Mouse (Mus musculus) hindbrain, embryonic 15.5 days (tissue): ENCODE data around the gene Ggta1. TPM values are rescaled to one million over a fixed set of nuclear protein-coding genes. Genes with fewer than 3 reads are reported as not detected.
"Not testable (repeated sequence)": the region's sequence is repeated elsewhere in the genome, so short reads cannot be mapped to it uniquely, and the experiment has no call there.

ENCODE experiments used
- ATAC-seq: fragments of 200-750 bp; cut with Nextera tagmentation; 2 replicates; pipeline ENCODE4 v1.8.0; 2017; ENCODE audit warnings: low read depth, moderate number of reproducible peaks, moderate TSS enrichment; ENCODE audit not compliant: low FRiP score
- H3K27ac ChIP-seq: fragments of 300-500 bp; sonication (generic); replicated peaks from 2 replicates; pipeline ENCODE4 v1.5.1; 2015; ENCODE audit warnings: mild to moderate bottlenecking, inconsistent platforms
- H3K27me3 ChIP-seq: fragments of 300-500 bp; sonication (generic); 2 replicates; pipeline ENCODE4 v1.6.1; 2015; ENCODE audit warnings: control low read depth, inconsistent platforms
- H3K36me3 ChIP-seq: fragments of 300-500 bp; sonication (generic); 2 replicates; pipeline ENCODE4 v1.6.1; 2015; ENCODE audit warnings: control low read depth, inconsistent platforms
- H3K4me1 ChIP-seq: fragments of 300-500 bp; sonication (generic); replicated peaks from 2 replicates; pipeline ENCODE4 v1.6.1; 2015; ENCODE audit warnings: control low read depth, inconsistent platforms
- H3K4me2 ChIP-seq: fragments of 300-500 bp; sonication (generic); 2 replicates; pipeline ENCODE4 v1.6.1; 2015; ENCODE audit warnings: moderate library complexity, mild to moderate bottlenecking, inconsistent platforms
- H3K4me3 ChIP-seq: fragments of 300-500 bp; sonication (generic); 2 replicates; pipeline ENCODE4 v1.5.1; 2015; ENCODE audit warnings: mild to moderate bottlenecking, inconsistent platforms
- H3K9ac ChIP-seq: fragments of 300-500 bp; sonication (generic); 2 replicates; pipeline ENCODE4 v1.6.1; 2015; ENCODE audit warnings: inconsistent platforms
- H3K9me3 ChIP-seq: fragments of 300-500 bp; sonication (generic); 2 replicates; pipeline ENCODE4 v1.6.1; 2016; ENCODE audit warnings: control low read depth, inconsistent platforms
- WGBS: fragments of 180-500 bp; shearing (Covaris S2); methylation state at CpG from one replicate; pipeline ENCODE4 v1.1.7; 2015; 5-methylcytosine and 5-hydroxymethylcytosine counted together
- polyA plus RNA-seq: library from polyadenylated mRNA; unstranded; fragments of >200 nt; fragmentation: Nextera tagmentation; extraction: Ambion mirVana; gene quantifications from 2 replicates; pipeline ENCODE4 v1.2.1, GENCODE M21; 2015

Gene Ggta1
- polyA plus RNA-seq, 1 experiment from 2014 or later = 7.8 TPM

DNA sequence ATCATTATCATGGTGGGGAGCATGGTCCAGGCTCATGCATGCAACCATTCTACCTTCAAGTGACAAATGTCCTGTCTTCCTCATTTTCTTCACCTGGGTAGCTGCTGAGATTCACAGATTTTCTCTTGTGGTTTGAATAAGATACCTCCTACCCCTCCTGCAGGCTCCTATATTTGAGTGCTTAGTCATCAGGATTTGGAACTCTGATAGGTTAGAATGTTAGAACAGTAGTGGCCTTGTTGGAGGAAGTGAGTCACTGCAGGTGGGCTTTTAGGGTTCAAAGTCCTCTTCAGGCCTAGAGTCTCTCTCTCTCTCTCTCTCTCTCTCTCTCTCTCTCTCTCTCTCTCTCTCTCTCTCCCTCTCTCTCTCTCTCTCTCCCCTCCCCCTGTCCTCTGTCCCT is 2.6 kb upstream of the Ggta1 start:
- Histone ChIP-seq H3K36me3 (no peaks in the 10 kb centered on the region), H3K9me3 (no peaks in the 10 kb centered on the region), H3K9ac (no peak overlapping the region), H3K4me1 (peaks cover 21% of the 10 kb centered on the region), H3K4me2 (no peak overlapping the region), H3K27me3 (peaks cover 3% of the 10 kb centered on the region), H3K4me3 (no peak overlapping the region), H3K27ac (no peak overlapping the region)
- ATAC-seq = no peak

GRCm38 (mm10) chr2:35464548-35464947 is 1.5 kb upstream of the Ggta1 start:
- no peak for ATAC-seq
- H3K4me2 ChIP-seq = no peak overlapping the region
- WGBS = 42% methylated on average over 3 of the region's 3 CpGs

DNA sequence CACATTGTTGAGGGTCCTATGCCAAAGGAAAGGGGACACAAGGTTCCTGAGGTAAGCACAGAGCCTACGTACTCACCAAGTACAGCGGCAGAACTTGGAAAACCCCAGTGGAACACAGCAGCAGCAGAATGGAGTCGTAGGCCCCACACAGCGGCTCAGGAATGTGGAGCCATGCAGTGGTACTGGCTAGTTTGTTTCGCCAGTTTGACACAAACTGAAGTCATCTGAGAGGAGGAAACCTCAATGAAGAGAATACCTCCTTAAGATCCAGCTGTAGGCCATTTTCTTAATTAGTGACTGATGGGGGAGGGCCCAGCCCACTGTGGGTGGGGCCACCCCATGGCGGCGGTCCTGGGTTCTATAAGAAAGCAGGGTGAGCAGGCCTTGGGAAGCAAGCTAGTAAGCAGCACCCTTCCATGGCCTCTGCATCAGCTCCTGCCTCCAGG is 1.1 kb upstream of the Ggta1 start:
- Histone ChIP-seq H3K27me3 (peaks cover 8% of the 10 kb centered on the region), H3K9ac (no peak overlapping the region), H3K36me3 (no peaks in the 10 kb centered on the region), H3K27ac (no peak overlapping the region), H3K4me2 (no peak overlapping the region), H3K9me3 (no peaks in the 10 kb centered on the region), H3K4me3 (no peak overlapping the region), H3K4me1 (peaks cover 25% of the 10 kb centered on the region)
- no peak for ATAC-seq
- 63% methylated on average over 7 of the region's 7 CpGs for WGBS

More at GRCm38 (mm10) chr2:35464548-35464947, 1.5 kb upstream of the Ggta1 start:
- H3K27ac ChIP-seq = no peak overlapping the region
- no peaks in the 10 kb centered on the region for H3K36me3 ChIP-seq
- H3K4me1 ChIP-seq = peaks cover 25% of the 10 kb centered on the region
- peaks cover 8% of the 10 kb centered on the region for H3K27me3 ChIP-seq
- no peak overlapping the region for H3K9ac ChIP-seq
- H3K4me3 ChIP-seq = no peak overlapping the region
- H3K9me3 ChIP-seq = no peaks in the 10 kb centered on the region

GRCm38 (mm10) chr2:35463372-35464088 is 499 bp upstream of the Ggta1 start:
- peak overlapping the region; percentile 99; the same call in 1 of the 2 replicates for H3K4me2 ChIP-seq
- H3K36me3 ChIP-seq = no peaks in the 10 kb centered on the region
- no peak for ATAC-seq
- peaks cover 25% of the 10 kb centered on the region for H3K4me1 ChIP-seq
- H3K9me3 ChIP-seq = no peaks in the 10 kb centered on the region
- peaks cover 8% of the 10 kb centered on the region for H3K27me3 ChIP-seq
- no peak overlapping the region for H3K27ac ChIP-seq
- 21% methylated on average over 18 of the region's 19 CpGs for WGBS
- H3K9ac ChIP-seq = no peak overlapping the region
- no peak overlapping the region for H3K4me3 ChIP-seq

- peaks cover 25% of the 10 kb centered on the region for H3K4me1 ChIP-seq
- H3K4me3 ChIP-seq = peak overlapping the region; percentile 61
- H3K36me3 ChIP-seq = no peaks in the 10 kb centered on the region
- peak overlapping the region; percentile 99 for H3K4me2 ChIP-seq
- H3K27me3 ChIP-seq = peaks cover 8% of the 10 kb centered on the region
- peak overlapping the region; percentile 61 for H3K9ac ChIP-seq
- no peaks in the 10 kb centered on the region for H3K9me3 ChIP-seq
- peak; percentile 67 for ATAC-seq
- whole genome bisulfite sequencing = 1% methylated on average over 52 of the region's 52 CpGs
- no peak overlapping the region for H3K27ac ChIP-seq
Measured at GRCm38 (mm10) chr2:35461971-35462787, 852 bp downstream of the Ggta1 start.

DNA sequence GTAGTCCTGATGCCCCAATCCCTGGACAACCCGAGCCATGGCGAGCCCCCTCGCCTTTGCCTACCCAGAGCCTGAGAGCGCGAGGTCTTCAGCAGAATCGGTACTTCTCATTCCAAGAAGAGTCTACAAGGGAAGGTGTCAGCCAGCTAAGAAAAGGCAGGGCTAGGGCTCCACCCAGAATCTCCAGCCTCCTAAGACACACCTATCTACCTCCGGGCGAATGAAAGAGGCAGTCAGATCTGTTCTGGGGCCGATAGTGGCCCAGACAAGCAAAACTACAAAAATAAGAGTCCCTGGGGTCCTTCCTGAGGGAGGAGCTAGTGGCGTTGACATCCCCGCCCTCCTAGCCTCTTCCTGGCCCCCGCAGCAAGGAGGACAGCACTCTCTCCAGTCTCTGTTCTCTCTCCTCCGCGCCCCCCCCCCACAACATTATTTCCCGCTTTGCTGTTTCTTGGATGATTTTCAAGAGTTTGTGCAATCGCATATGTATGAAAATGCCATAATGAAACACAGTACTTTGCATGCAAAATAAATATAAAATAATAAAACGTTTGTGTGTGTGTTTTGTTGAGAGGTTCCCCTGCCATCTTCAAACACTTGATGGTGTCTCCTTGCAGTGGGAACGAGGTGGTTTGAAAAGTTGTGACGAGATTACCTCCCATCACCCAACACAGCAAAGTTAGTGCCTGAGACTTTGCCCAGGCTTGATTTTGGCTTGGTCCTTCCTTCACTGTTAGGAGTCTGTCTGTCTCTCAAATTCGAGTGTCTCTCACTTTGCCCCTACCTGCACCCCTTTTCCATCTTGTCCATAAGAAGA is 1.7 kb downstream of the Ggta1 start:
- 0 out of 2 replicates have a peak, but pooled peaks have one; percentile 31 for ATAC-seq
- Histone ChIP-seq H3K36me3 (no peaks in the 10 kb centered on the region), H3K27ac (no peak overlapping the region), H3K4me2 (peak overlapping the region; percentile 99), H3K9me3 (no peaks in the 10 kb centered on the region), H3K4me1 (peaks cover 25% of the 10 kb centered on the region), H3K9ac (peak overlapping the region; percentile 61; the same call in 1 of the 2 replicates), H3K27me3 (peaks cover 8% of the 10 kb centered on the region), H3K4me3 (peak overlapping the region; percentile 61)
- 4% methylated on average over 19 of the region's 20 CpGs for WGBS

- H3K4me2 ChIP-seq = peak overlapping the region; percentile 99
- peak overlapping the region; percentile 61 for H3K4me3 ChIP-seq
- H3K4me1 ChIP-seq = peaks cover 25% of the 10 kb centered on the region
- no peak for ATAC-seq
- H3K27me3 ChIP-seq = peaks cover 8% of the 10 kb centered on the region
- no peaks in the 10 kb centered on the region for H3K36me3 ChIP-seq
- H3K9me3 ChIP-seq = no peaks in the 10 kb centered on the region
- 23% methylated on average over 6 of the region's 6 CpGs for WGBS
- H3K27ac ChIP-seq = no peak overlapping the region
- no peak overlapping the region for H3K9ac ChIP-seq
Measured at GRCm38 (mm10) chr2:35460378-35460880, 2.6 kb downstream of the Ggta1 start.

- Histone ChIP-seq H3K4me1 (peaks cover 25% of the 10 kb centered on the region), H3K9ac (no peak overlapping the region), H3K36me3 (no peaks in the 10 kb centered on the region), H3K4me2 (no peak overlapping the region), H3K27me3 (peaks cover 8% of the 10 kb centered on the region), H3K27ac (no peak overlapping the region), H3K9me3 (no peaks in the 10 kb centered on the region), H3K4me3 (no peak overlapping the region)
- no peak for ATAC-seq
Measured at GRCm38 (mm10) chr2:35459316-35459715, 3.7 kb downstream of the Ggta1 start.

- 74% methylated on average over 4 of the region's 4 CpGs for WGBS
- peaks cover 25% of the 10 kb centered on the region for H3K4me1 ChIP-seq
- no peak overlapping the region for H3K4me2 ChIP-seq
Measured at GRCm38 (mm10) chr2:35458421-35458820, 4.6 kb downstream of the Ggta1 start.

DNA sequence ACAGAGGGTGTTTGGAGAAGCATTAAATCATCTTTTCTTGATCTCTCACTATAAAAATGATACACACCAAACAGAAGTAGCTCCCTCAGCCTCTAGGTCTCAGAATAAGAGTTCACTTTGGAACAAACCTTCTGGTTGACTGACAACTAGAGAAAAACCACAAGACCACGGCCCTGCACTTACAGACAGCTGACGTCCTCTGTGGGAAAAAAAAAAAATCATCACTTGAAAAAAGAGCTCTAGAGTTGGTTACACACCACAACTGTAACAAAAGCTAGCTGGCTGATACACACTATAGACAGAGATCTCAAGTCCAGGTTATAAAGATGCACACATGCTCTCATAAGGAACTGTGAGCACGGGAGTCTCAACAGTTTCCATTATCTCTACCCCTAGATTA is 9.3 kb downstream of the Ggta1 start:
- Histone ChIP-seq H3K27me3 (no peaks in the 10 kb centered on the region), H3K4me1 (no peaks in the 10 kb centered on the region), H3K27ac (no peak overlapping the region), H3K9me3 (no peaks in the 10 kb centered on the region), H3K4me2 (no peak overlapping the region), H3K36me3 (no peaks in the 10 kb centered on the region), H3K9ac (no peak overlapping the region), H3K4me3 (no peak overlapping the region)
- ATAC-seq = no peak
- WGBS = 62% methylated on average over 3 of the region's 3 CpGs

More at GRCm38 (mm10) chr2:35458421-35458820, 4.6 kb downstream of the Ggta1 start:
- H3K27ac ChIP-seq = no peak overlapping the region
- H3K4me3 ChIP-seq = no peak overlapping the region
- H3K9ac ChIP-seq = no peak overlapping the region
- H3K9me3 ChIP-seq = no peaks in the 10 kb centered on the region
- peaks cover 8% of the 10 kb centered on the region for H3K27me3 ChIP-seq
- no peaks in the 10 kb centered on the region for H3K36me3 ChIP-seq
- ATAC-seq = no peak

DNA sequence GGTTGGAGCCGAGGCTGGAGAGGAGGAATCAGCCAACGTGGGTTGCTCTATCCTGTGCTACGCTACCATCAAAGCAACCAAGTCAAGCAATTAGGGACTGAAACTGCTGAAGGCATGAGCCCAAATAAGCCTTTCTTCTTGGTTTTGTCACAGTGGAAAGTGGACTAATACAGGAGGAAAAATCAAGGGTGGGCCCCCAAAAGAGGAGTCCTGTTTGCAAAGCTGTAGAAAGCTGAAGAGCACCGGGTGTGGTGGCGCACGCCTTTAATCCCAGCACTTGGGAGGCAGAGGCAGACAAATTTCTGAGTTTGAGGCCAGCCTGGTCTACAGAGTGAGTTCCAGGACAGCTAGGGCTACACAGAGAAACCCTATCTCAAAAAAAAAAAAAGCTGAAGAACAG is 10.3 kb downstream of the Ggta1 start:
- ATAC-seq, H3K36me3 ChIP-seq, H3K27ac ChIP-seq, H3K4me1 ChIP-seq, H3K9ac ChIP-seq, H3K4me2 ChIP-seq, H3K9me3 ChIP-seq, H3K27me3 ChIP-seq, H3K4me3 ChIP-seq: not testable (repeated sequence)
- WGBS = 98% methylated on average over 6 of the region's 6 CpGs
